Mouse (Mus musculus): ENCODE data around the gene Fam222a.

DNA sequence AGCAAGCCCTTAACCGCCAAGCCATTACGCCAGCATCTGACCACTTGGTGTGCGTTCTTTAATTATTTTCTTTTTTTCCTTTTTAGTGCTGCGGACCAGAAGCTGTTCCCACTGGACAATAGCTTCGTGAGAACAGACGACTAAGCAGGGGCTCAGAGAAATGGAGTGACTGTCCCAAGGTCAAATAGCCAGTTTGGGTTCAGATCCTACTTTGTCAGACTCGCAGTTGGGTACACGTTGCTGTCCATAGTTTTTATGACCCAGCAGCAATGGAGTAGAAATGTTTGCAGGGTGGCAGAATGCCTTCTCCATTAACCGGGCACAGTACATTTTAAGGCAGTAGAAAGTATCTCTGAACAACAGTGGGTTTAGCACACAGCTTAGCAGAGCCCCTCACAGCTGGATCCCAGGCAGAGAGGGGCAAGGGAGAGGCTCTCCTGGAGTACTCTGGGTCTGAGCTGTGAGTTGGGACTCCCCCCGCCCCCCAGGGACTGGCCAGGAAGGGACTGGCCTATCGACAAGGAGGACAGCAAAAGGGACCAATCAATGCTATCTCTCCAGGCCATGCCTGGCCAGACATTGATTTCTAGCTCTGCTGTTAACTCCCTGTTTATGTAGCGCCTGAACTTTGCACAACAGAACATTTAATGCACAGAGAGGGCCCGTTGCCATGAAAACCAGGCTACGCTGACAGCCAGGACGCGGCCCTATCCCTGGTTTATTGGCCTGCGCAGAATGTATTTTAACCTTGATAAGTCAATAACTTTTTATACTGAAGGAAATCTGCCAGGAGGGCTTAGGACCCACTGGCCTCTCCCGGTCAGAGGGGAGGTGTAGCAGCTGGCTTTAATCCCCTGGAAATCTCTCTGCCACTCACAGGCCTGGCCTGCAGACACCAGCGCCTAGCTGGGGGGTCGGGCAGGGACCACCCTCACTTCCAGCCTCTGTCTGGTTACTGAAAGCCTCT, 9.8 kb upstream of the Fam222a start:
- TF ChIP-seq CTCF (IDR thresholded peaks at IDR 0.05; ENCODE audit: low read depth) = no peak
- TF ChIP-seq EP300 (optimal IDR thresholded peaks at IDR 0.05) = no peak
